Mouse (Mus musculus) cerebellum, postnatal 4 days (tissue): ENCODE results near the gene Xdh.
"Not testable (repeated sequence)": the region's sequence is repeated elsewhere in the genome, so short reads cannot be mapped to it uniquely, and the experiment has no call there.

Experiments used
- DNase-seq, 2 experiments: peaks; one replicate each; pipeline ENCODE4 v3.0.0; 2022; ENCODE audit warnings: low spot score in 2 of 2, mixed read lengths in 1 of 2

The Xdh gene

DNA sequence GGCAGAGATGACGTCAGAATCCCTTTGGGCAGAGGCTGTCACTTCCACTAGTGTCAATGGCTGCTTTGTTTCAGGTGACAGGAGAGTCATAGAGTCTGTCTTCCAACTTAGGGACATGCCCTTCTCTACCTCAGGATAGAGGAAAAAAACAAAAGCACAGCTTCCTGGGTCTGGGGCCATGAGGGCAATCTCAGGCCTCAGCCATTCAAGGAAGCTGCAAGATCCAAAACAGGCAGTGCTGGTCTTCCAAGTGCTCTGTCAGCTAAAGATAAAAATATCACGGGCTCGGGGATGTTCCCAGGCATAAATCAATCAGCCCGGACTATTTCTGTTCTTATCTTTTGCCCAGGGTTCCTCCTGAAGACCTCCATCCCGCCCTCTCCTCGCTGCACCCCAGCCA is 68.7 kb downstream of the Xdh start:
- no peak for DNase-seq

DNA sequence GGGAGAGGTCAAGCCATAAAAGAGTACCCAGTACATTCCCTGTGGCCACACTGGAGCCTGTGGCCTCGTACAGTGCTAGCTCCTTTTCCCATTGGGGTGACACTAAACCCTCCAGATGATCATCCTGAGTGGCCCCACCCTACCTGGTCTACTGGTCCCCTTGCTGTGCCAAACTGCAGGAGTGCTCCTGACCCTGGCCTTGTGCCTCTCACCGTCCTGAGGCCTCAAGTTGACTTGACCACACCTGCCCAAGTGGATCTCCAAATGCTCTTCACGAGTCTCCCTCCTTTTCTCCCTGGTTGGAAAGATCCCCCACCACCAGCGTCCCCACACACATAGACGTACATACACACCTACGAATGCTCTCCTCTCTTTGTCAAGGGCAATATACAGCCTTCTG is 69.7 kb downstream of the Xdh start:
- no peak for DNase-seq

DNA sequence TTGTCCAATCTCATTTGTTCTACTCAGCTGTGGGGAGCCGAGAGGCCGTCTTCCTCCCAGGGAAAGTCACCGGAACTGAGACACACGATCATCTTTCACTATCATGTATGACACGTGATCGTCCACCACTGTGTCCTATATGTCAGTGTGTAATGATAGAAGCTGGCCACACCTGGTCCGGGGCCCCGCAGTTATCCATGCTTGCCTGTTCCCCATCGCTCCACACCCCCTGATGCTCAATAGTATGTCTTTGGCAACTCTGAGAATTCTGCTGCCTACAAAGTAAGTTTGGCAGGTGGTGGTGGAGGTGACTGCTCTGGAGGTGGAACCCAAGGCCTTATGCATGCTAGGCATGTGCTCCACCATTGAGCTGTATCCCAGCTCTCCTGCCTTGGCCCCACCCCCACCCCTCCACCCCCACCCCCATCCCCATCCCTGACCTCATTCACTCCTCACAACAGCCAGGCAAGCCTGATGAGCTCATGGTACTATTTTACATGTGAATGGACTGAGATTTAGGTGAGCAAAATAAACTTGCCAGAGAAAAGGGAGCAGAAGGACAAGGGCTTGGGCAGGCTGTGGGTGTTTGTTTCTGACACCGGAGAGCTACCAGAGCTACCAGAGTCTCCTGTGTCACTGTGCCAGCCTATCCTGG is 70.6 kb downstream of the Xdh start:
- DNase-seq: no peak

- no peak for DNase-seq
Observed at GRCm38 (mm10) chr17:73875674-73876073, 74.3 kb downstream of the Xdh start.

DNA sequence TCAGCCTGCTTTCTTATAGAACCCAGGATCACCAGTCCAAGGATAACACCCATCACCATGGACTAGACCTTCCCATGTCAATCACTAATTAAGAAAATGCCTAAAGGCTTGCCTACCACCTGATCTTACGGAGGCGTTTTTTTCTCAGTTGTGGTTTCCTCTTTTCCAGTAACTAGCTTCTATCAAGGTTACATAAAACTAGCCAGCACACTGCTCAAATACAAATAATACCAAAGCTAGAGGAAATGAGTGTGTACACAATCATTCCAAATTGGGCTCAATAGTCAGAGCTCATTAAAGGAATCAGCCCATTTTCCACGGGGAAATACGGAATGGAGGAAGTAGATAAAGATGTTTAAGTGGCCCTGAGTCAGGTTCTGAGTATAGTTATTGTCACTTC is 74.7 kb downstream of the Xdh start:
- no peak for DNase-seq

- no peak for DNase-seq
Observed at GRCm38 (mm10) chr17:73870956-73871605, 78.9 kb downstream of the Xdh start.

- DNase-seq: no peak
Observed at GRCm38 (mm10) chr17:73869008-73869685, 80.8 kb downstream of the Xdh start.

DNA sequence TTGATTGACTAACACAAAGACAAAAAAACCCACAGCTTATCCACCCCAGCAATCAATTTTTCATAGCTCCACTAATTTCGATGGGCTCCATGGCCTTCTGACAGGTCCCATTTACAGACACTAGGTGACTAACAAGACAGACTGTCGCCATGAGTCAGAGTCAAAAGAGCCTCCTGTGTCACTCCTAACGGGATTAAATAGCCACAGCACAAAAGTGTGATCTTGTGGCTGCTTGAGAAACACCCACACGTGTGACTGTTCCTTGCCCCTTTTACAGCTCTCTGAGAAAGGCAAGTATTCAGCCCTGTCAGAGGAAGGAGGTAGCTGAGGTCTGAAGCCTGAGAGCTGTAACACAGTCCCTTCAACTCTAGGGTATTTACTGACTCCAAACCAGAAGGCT is 96.3 kb downstream of the Xdh start:
- no peak for DNase-seq

DNA sequence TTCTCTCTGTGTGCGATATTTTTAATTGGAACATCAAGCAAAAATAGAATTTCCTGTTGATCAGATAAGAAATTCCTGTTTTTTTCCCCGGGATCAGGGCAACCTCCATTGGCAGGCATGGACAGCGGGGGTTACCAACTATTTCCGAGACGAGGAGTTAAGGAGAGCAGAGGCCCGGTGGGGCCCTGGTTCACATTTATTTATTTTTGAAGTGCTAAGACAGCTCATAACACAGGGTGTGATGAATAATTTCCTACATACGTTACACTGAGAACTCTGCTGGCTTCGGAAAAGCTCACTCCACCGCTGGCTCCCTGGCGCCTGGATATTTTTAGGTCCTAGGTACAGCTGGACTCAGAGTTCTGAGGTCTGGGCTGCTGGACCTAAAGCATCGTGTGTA is 97.0 kb downstream of the Xdh start:
- no peak for DNase-seq

- DNase-seq: no peak
Observed at GRCm38 (mm10) chr17:73847399-73847798, 102.6 kb downstream of the Xdh start.

DNA sequence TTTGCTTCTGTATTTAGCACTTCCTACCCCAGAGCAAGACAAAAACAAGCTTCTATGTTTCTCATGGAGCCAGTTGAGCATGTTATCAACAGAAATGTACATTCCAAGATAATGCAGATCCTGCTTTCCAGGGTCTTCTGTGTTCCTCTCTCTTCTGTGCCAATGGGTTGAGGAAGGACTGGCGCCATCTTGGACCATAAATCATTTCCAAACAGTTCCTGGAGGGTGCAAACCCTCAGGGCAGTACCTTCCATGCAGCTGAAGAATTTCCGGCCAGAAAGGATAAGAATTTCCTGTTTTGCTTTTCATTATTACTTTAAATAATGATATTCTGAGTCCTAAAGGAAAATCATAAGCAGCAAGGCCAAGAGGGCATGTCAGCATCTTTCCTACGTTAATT is 104.4 kb downstream of the Xdh start:
- DNase-seq: no peak

GRCm38 (mm10) chr17:73842963-73843362 is 107.0 kb downstream of the Xdh start:
- DNase-seq: no peak

- not testable (repeated sequence) for DNase-seq
Observed at GRCm38 (mm10) chr17:73839876-73840275, 110.1 kb downstream of the Xdh start.

DNA sequence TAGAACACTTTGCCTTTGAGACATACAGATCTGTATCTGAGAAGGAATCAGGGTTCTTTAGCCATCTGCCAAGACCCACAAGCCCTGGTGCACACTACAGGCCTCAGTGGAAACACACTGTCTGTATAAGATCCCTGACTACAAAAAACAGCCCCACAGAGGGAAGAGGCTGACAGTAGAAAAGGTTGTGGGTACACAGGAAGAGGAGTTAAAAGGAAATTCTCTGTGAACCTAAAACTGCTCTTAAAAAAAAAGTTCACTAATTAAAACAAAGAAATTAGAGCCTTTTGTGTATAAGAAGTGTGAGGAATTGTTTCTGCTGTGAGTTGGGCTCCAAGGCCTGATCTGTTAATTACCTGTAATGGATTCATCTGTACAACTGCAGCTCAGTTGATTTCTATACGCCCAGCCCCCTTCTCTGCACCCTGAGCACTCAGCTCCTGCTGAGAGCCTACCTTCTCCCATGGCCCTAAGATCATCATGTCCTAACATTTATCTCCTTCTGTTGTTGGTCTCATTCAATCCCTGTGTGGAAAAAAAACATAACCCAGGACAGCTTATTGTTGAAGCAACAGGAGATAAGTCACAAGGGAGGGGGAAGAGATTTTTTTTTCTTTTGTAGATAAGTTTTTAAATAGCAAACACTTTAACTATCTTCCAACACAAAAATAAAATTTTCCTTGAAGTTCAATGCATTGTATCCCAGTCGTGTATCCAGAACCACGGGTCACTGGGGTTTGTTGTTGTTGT is 110.7 kb downstream of the Xdh start:
- DNase-seq: no peak

- DNase-seq: no peak
Observed at GRCm38 (mm10) chr17:73837244-73837643, 112.8 kb downstream of the Xdh start.

- no peak for DNase-seq
Observed at GRCm38 (mm10) chr17:73836601-73837000, 113.4 kb downstream of the Xdh start.
